Mouse (Mus musculus): ENCODE measurements around the gene Tmcc3. TPM values are rescaled to one million over a fixed set of nuclear protein-coding genes. Genes with fewer than 3 reads are reported as not detected.

The Tmcc3 gene
- polyA plus RNA-seq, 1 experiment from 2014 or later = 17.5 TPM

DNA sequence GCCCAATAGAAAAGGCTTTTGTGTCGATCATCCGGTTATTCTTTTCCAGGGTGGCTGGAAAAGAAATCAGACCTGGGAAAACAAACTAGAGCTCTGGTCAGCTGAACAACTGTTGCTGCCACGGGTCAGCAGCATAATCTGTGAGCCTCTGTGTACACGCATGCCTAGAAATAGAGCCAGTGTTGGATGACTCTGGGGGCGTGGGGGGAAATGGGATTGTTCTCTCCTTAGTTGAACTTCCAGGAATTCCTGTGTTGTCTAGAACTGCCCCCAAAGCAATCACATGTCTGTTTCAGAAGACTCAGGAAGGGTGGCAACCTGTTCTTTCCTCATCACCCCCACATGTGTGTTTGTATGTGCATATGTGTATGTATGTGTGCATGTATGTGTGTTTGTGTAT is 121.2 kb downstream of the Tmcc3 start:
- no peak overlapping the region for H3K27ac ChIP-seq
- no peaks in the 10 kb centered on the region for H3K9me3 ChIP-seq
- H3K4me2 ChIP-seq = no peak overlapping the region
- no peak overlapping the region for H3K4me3 ChIP-seq
- ATAC-seq (ENCODE audit: insufficient number of reproducible peaks, low FRiP score, low TSS enrichment, low read depth) = no peak
- 0 out of 2 replicates have a peak, but pooled peaks cover 3% of the 10 kb centered on the region for H3K4me1 ChIP-seq
- no peaks in the 10 kb centered on the region for H3K36me3 ChIP-seq
- H3K27me3 ChIP-seq = no peaks in the 10 kb centered on the region
- 81% methylated on average over 5 of the region's 5 CpGs for whole genome bisulfite sequencing
- H3K9ac ChIP-seq = no peak overlapping the region

DNA sequence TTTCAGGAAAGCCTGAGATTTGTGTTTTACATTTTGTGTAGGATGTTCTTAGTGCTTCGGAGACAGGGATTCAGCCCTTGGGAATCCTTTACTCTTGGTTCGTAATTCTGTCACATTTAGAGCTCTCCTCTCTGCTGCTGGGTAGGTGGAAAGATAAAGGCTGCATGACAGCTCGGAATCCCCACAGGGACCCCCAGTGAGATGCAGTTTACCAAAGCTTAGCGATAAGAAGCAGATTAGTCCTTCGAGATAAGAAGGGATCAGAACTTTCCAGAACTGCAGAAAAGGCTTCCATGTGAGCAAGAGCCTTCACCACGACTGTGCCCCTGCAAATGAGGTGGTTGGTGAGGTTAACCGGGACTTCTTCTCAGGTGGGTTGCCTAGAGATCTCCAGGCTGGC is 122.2 kb downstream of the Tmcc3 start:
- 50% methylated on average over 7 of the region's 7 CpGs for WGBS
- Histone ChIP-seq H3K36me3 (no peaks in the 10 kb centered on the region), H3K27me3 (no peaks in the 10 kb centered on the region), H3K9ac (no peak overlapping the region), H3K4me1 (no peaks in the 10 kb centered on the region), H3K27ac (no peak overlapping the region), H3K9me3 (no peaks in the 10 kb centered on the region), H3K4me2 (no peak overlapping the region), H3K4me3 (no peak overlapping the region)
- no peak for ATAC-seq (ENCODE audit: insufficient number of reproducible peaks, low FRiP score, low TSS enrichment, low read depth)

DNA sequence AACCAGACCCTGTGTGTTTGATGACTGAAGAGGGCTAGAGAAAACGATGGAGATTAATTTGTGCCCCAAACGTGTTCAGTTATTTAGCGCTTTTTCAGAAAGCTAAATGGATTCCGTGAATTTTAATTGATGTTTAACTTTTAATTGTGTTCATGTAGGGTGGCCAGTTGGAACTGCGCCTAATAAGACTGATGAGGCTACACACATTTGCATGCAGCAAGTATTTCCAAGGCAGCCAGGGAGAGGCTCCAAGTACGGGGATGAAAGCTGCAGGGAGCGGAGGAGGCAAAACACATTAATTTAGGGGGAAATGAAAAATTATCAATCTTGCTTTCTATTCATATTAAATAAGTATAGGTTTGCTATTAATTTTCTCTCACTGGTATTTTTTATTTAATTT is 131.0 kb downstream of the Tmcc3 start:
- ATAC-seq (ENCODE audit: insufficient number of reproducible peaks, low FRiP score, low TSS enrichment, low read depth) = no peak
- Histone ChIP-seq H3K4me2 (no peak overlapping the region), H3K4me1 (peaks cover 8% of the 10 kb centered on the region; the same call in 1 of the 2 replicates), H3K27me3 (no peaks in the 10 kb centered on the region), H3K27ac (no peak overlapping the region), H3K4me3 (no peak overlapping the region), H3K36me3 (no peaks in the 10 kb centered on the region), H3K9me3 (no peaks in the 10 kb centered on the region), H3K9ac (no peak overlapping the region)
- WGBS = 76% methylated on average over 7 of the region's 7 CpGs

DNA sequence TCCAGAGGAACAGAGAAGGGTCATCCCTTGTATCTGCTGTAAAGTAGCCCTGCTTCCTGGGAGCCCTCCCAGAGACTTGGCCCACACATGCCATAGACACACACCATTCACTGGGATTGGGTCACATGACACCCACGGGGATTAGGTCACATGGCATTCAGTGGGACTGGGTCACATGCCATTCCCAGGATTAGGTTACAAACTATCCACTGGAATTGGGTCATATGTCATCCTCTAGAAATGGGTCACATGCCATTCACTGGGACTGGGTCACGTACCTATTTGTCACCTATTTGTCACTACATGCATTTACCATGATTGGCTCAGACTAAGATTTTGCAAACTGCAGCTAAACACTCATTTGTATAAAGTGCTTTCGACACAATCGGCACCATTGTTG is 131.7 kb downstream of the Tmcc3 start:
- no peaks in the 10 kb centered on the region for H3K36me3 ChIP-seq
- H3K9ac ChIP-seq = no peak overlapping the region
- 90% methylated on average over 4 of the region's 4 CpGs for WGBS
- H3K4me2 ChIP-seq = no peak overlapping the region
- no peak for ATAC-seq (ENCODE audit: insufficient number of reproducible peaks, low FRiP score, low TSS enrichment, low read depth)
- no peak overlapping the region for H3K4me3 ChIP-seq
- H3K27ac ChIP-seq = no peak overlapping the region
- H3K27me3 ChIP-seq = no peaks in the 10 kb centered on the region
- H3K9me3 ChIP-seq = no peaks in the 10 kb centered on the region
- peaks cover 8% of the 10 kb centered on the region; the same call in 1 of the 2 replicates for H3K4me1 ChIP-seq

DNA sequence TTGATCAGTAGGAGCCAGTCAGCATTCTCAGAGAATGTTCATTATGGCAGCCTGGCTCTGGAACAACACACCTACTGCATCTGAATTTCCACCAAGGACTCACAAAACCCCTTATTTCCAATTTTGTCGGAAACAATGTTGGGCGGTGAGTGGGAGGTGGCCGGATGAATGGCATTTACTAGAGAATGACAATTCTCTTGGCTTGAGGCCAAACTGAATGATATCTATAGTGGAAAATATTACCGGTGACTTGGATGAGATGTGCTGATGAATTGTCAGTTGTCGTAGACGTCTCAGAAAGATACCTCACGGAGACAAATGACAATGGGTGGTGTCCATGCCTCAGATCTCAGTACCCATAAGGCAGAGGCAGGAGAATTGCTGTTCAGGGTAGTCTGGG is 133.4 kb downstream of the Tmcc3 start:
- no peak for ATAC-seq (ENCODE audit: insufficient number of reproducible peaks, low FRiP score, low TSS enrichment, low read depth)

DNA sequence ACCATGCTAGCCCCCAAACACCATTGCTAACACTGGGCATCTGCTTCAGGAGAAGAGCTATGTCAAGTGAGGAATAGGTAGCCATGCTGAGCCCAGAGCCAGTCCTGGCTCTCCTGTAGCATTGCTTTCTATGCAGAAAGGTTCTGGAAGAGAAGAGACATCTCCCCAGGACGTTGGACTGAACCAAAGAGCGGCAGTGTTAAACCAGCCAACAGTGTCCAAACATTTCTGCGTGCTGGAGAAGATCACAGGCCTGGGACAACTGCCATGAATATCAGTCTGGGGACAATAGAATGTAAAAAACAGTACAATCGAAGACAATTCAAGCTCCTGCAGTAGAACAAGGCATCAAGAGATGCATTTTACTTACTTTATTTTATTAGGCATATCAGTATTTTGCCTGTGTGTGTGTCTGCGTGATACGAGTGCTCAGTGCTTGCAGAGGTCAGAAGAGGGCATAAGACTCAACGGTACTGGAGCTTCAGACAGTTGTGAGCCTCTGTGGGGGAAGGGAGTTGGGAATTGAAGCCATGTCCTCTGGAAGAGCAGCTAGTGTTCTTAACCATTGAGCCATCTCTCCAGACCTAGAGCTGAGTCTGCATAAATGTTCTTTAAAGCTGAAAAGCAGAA is 134.7 kb downstream of the Tmcc3 start:
- H3K4me2 ChIP-seq = no peak overlapping the region
- no peak for ATAC-seq (ENCODE audit: insufficient number of reproducible peaks, low FRiP score, low TSS enrichment, low read depth)
- no peaks in the 10 kb centered on the region for H3K9me3 ChIP-seq
- no peak overlapping the region for H3K4me3 ChIP-seq
- no peaks in the 10 kb centered on the region for H3K27me3 ChIP-seq
- 68% methylated on average over 7 of the region's 7 CpGs for WGBS
- H3K27ac ChIP-seq = no peak overlapping the region
- peaks cover 8% of the 10 kb centered on the region; the same call in 1 of the 2 replicates for H3K4me1 ChIP-seq
- no peaks in the 10 kb centered on the region for H3K36me3 ChIP-seq
- no peak overlapping the region for H3K9ac ChIP-seq

More for the DNA sequence above, 133.4 kb downstream of the Tmcc3 start:
- Histone ChIP-seq H3K4me3 (no peak overlapping the region), H3K27ac (no peak overlapping the region), H3K9me3 (no peaks in the 10 kb centered on the region), H3K4me1 (peaks cover 8% of the 10 kb centered on the region; the same call in 1 of the 2 replicates), H3K9ac (no peak overlapping the region), H3K36me3 (no peaks in the 10 kb centered on the region), H3K27me3 (no peaks in the 10 kb centered on the region), H3K4me2 (no peak overlapping the region)
- WGBS = 79% methylated on average over 7 of the region's 7 CpGs

DNA sequence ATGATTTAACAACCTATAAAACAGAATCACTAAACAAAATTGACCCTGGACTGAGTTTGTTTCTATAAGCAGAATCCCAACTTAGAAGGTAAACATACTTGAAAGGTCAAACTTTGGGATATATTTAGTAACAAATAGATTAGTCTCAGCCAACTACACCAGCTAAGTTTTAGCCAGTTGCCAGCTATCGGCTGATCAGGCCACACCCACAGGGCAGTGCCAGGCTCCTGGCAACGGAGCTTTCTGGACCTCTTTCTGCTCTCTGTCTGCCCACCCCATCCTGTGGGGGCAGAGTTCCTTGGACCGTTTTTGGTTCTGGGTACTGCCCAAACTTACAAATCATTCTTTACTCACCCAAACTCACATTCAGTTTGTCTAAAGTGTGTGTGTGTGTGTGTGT is 137.9 kb downstream of the Tmcc3 start:
- Histone ChIP-seq H3K9me3 (no peaks in the 10 kb centered on the region), H3K4me1 (peaks cover 8% of the 10 kb centered on the region; the same call in 1 of the 2 replicates), H3K9ac (no peak overlapping the region), H3K4me3 (no peak overlapping the region), H3K27me3 (no peaks in the 10 kb centered on the region), H3K4me2 (no peak overlapping the region), H3K27ac (no peak overlapping the region), H3K36me3 (no peaks in the 10 kb centered on the region)
- ATAC-seq (ENCODE audit: insufficient number of reproducible peaks, low FRiP score, low TSS enrichment, low read depth) = no peak
- WGBS = 36% methylated on average over 3 of the region's 3 CpGs

DNA sequence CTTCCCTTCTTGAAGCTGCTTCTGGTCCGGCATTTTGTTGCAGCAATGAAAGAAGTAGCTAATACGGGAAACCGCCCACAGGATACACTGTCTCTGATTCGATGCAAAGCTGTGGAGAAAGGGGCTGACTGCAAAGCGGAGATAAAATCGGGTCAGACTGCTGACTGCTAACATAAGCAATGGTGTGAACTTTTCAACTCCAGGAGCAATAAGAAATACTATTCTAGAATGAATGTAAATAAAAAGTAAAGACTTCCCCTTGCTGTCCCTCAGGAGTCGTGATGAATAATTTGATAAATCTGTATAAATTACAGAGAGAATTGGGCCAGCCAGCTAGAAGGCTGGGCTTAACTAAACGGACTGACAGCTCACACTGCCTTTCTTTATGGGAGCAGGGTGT is 139.0 kb downstream of the Tmcc3 start:
- Histone ChIP-seq H3K9ac (no peak overlapping the region), H3K4me1 (peaks cover 6% of the 10 kb centered on the region; the same call in 1 of the 2 replicates), H3K4me2 (no peak overlapping the region), H3K36me3 (no peaks in the 10 kb centered on the region), H3K27ac (no peak overlapping the region), H3K9me3 (no peaks in the 10 kb centered on the region), H3K4me3 (no peak overlapping the region), H3K27me3 (no peaks in the 10 kb centered on the region)
- WGBS = 47% methylated on average over 8 of the region's 8 CpGs
- no peak for ATAC-seq (ENCODE audit: insufficient number of reproducible peaks, low FRiP score, low TSS enrichment, low read depth)

DNA sequence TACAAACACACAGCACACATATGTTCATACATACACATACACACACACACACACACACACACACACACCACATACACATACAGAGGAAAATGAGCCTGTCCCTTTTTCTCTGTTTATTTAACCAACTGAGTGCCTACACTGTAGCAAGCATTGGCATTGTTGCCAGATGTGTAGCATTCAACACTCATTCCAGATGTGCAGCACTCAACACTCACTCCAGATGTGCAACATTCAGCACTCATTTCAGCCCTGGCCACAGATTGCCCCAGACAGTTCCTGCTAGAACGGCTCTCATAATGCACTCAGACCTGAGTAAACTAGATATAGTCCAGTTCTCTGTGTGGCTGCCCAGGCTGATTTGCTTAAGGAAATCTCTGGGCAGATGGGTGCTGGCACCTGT is 145.7 kb downstream of the Tmcc3 start:
- no peak; the same call in 1 of the 2 replicates for ATAC-seq (ENCODE audit: insufficient number of reproducible peaks, low FRiP score, low TSS enrichment, low read depth)
- H3K4me3 ChIP-seq = no peak overlapping the region
- no peaks in the 10 kb centered on the region for H3K27me3 ChIP-seq
- WGBS = 20% methylated on average over 1 of the region's 1 CpGs
- no peak overlapping the region for H3K27ac ChIP-seq
- no peak overlapping the region for H3K4me2 ChIP-seq
- no peaks in the 10 kb centered on the region for H3K36me3 ChIP-seq
- H3K4me1 ChIP-seq = peaks cover 8% of the 10 kb centered on the region; the same call in 1 of the 2 replicates
- H3K9ac ChIP-seq = no peak overlapping the region
- no peaks in the 10 kb centered on the region for H3K9me3 ChIP-seq

DNA sequence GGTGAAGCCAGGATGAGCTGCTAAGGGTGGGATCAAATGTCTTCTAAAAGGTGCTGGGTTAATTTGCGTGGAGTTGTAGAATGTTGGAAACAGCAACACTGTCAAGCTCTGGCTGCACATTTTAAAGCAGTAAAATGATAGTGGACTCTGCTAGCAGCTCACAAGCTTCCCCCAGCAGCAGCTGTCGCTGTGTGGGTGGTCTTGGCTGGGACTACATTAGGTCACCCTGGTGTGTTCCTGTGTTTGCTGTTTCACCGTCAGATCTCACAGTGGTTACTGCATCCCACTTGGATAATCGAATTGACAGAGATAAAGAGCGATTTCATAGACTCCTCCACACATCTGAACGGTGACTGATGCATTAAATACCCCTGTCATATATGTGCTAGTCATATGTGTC is 146.9 kb downstream of the Tmcc3 start:
- no peak overlapping the region for H3K4me2 ChIP-seq
- H3K4me1 ChIP-seq = peaks cover 8% of the 10 kb centered on the region; the same call in 1 of the 2 replicates
- no peak overlapping the region for H3K9ac ChIP-seq
- H3K27ac ChIP-seq = no peak overlapping the region
- H3K27me3 ChIP-seq = no peaks in the 10 kb centered on the region
- 37% methylated on average over 6 of the region's 6 CpGs for WGBS
- ATAC-seq (ENCODE audit: insufficient number of reproducible peaks, low FRiP score, low TSS enrichment, low read depth) = peak; percentile 26; the same call in 1 of the 2 replicates
- no peak overlapping the region for H3K4me3 ChIP-seq
- H3K36me3 ChIP-seq = no peaks in the 10 kb centered on the region
- H3K9me3 ChIP-seq = no peaks in the 10 kb centered on the region

DNA sequence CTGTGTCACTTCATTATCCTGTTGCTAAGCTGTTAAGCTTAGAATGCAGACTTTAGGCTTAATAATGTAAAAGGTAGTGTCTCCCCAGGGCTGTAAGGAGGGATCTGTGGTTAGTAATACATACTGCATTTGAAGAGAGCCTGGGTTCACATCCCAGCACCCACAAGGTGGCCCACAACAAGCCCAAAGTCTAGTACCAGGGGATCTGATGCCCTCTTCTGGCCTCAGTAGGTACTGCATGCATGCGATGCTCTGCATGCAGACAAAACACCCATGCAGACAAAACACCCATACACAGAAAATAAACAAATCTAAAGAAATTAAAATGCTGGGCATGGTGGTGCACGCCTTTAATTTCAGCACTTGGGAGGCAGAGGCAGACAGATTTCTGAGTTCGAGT is 149.6 kb downstream of the Tmcc3 start:
- WGBS = 92% methylated on average over 3 of the region's 3 CpGs
- Histone ChIP-seq H3K9ac (no peak overlapping the region), H3K4me3 (no peak overlapping the region)

DNA sequence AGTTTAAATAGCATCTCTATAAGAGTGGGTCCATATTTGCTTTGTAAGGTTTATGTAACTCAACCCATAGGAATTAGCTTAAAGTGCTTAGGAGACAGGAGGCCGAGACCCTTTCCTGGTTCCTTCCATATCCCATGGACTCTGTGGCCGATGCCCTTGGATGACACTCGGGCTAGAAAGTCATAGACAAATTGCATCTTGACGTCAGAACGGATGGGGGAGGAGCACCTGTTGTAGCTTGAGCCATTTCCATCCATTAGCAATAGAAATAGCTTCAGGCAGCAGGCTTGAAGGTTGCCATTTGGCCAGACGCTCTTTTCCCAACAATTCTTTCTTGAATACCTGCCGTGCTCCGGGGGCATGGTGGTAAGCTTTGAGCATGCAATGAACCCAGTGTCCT is 150.1 kb downstream of the Tmcc3 start:
- Histone ChIP-seq H3K4me2 (no peak overlapping the region), H3K9me3 (no peaks in the 10 kb centered on the region), H3K4me1 (peaks cover 8% of the 10 kb centered on the region; the same call in 1 of the 2 replicates), H3K4me3 (no peak overlapping the region), H3K9ac (no peak overlapping the region), H3K27me3 (no peaks in the 10 kb centered on the region), H3K36me3 (no peaks in the 10 kb centered on the region), H3K27ac (no peak overlapping the region)
- ATAC-seq (ENCODE audit: insufficient number of reproducible peaks, low FRiP score, low TSS enrichment, low read depth) = no peak
- WGBS = 71% methylated on average over 8 of the region's 8 CpGs

More for the DNA sequence above, 149.6 kb downstream of the Tmcc3 start:
- no peaks in the 10 kb centered on the region for H3K27me3 ChIP-seq
- no peaks in the 10 kb centered on the region for H3K9me3 ChIP-seq
- no peak overlapping the region for H3K4me2 ChIP-seq
- no peak overlapping the region for H3K27ac ChIP-seq
- H3K36me3 ChIP-seq = no peaks in the 10 kb centered on the region
- peaks cover 8% of the 10 kb centered on the region; the same call in 1 of the 2 replicates for H3K4me1 ChIP-seq
- no peak for ATAC-seq (ENCODE audit: insufficient number of reproducible peaks, low FRiP score, low TSS enrichment, low read depth)

All from limb, embryonic 15.5 days (tissue).